Mouse (Mus musculus) regulatory T cell (primary cell): ENCODE measurements at regions not wholly inside any gene's neighbourhood (a gene's known extent, or its start where the extent isn't known, plus 50 kb on each side); places are given as distances from the start of the nearest gene placed in this dataset.
"Not testable (repeated sequence)": the region's sequence is repeated elsewhere in the genome, so short reads cannot be mapped to it uniquely, and the experiment has no call there.

Experiments used
- in situ Hi-C: fragments of 300-600 bp; cut with MboI, MseI; formaldehyde crosslinking; loops from one replicate; pipeline ENCODE4 v1.15.1; 2025; ENCODE audit warnings: high pct_unique_total_duplicates

DNA sequence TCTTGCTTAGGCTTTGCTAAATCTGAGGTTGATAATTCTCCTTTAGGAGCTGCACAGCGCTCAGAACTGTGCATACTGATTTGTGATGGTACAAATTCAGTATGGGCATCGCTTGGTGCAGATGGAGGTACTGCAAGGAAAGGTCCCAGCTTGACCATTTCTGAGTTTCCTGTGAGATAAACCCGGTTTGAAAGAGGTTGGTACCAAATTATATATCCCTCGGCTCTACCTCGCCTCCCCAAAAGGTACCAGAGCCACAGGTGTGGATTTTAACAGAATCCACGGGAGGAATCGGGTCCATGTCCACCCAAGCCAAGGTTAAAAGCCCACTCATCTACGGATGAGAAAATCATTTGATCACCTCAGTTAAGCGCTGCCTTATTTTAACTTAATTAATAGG is 172.5 kb upstream of the Zfp808 start:
- in situ Hi-C loops = not testable (repeated sequence)

DNA sequence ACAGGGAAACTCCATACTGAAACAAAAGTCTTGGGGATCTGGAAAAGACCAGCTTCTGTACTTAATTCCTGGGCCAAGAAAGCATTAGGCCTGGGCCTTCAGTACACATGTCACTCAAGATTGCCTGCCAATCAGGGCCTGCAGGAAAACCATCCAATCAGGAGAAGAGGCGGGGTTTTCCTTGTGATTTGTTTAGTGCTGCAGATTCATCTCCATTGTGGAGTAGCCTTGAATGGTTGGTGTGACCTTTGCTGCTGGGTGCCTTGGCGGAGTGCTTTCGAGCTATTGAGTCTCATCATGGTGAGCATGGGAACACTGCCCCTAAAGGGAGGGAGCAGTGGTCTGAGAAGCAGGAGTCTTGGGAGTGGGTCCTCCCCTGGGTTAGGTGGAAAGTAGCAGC is 150.8 kb upstream of the Zfp808 start:
- in situ Hi-C loops = not testable (repeated sequence)

DNA sequence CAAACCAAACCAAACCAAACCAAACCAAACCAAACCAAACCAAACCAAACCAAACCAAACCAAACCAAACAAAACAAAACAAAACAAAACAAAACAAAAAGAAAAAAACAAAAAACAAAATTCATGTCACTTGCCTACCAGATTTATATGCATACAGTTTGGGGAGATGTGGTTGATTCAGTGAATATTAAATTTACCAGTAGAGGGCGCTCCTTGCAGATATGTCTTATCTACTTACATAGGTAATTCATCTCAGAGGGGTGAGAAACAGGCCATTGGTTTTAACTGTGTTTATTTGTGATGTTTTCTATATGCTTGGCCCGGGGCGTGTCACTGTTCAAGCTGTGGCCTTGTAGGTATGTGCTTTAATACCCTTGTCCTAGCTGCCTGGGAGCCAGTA is 133.2 kb upstream of the Zfp808 start:
- in situ Hi-C loops = not testable (repeated sequence)

DNA sequence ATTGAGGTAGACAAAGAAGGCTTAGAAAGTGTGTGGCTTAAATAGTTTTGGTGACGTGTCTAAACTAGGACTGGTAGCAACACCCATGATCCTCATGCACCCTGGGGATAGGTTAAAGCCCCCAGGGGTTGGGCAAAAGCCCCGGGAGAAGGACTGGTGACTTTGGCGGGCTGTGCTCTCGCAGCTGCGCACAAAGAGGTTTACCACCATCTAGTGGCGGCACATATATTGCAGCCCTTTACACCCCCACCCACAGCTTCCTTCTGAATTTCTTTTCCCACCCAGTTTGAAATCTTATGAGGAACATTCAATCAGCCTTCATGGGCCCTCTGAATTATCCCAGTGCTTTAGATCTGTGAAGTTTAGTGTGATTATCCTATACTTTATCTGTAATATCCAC is 130.9 kb upstream of the Zfp808 start:
- in situ Hi-C loops = not testable (repeated sequence)

DNA sequence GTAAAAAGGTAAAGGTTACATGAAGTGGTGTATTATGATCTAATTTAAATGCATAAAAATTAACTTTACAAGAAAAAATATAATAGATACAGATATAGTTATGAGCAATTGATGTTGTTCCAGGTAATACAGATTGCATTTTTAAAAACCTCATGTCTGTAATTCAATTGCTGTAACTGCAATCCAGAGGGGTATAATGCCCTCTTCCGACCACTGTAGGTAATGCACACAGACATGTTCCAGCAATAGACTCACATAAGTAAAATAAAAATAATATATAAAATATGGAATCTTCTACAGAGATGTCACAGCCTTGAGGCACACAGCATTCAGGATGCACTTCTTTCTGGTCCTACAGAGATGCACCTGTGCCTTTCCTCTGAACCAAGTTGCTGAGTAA is 122.4 kb upstream of the Zfp808 start:
- in situ Hi-C loops = not testable (repeated sequence)

DNA sequence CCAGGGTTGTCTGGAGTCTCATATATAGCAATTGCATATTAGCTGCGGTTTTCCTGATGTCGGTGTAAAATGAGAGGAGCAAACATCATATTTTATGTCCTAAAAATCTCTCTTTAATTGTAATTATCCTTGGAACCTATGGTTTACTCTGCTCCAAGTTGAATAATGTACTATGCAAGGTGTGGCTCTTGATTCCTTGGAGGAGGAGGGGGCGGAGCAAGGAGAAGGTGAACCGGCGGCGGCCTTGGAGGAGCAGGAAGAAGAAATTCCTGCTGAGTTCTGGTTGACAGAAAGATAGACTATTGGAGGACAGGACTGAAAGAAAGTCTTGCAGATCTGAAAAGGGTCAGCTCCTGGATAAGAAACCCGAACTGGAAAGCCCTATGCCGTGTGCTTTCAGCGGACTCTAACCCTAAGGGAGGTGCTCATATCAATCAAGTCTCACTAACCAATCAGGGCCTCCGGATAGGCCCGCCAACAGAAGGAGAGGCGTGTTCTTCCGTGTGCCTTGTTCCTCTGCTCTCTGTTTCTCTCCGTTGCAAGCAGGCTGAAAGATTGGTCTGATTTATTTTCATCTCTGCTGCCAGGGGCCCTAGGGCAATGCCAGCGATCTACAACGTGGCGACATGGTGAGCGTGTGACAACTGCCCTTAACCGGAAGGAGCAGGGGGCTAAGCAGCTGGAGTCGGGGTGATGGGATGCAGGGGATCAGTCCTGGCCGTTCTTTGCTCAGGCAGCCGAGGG is 114.1 kb upstream of the Zfp808 start:
- in situ Hi-C loops = loop anchor here (5.0 kb wide), 1 partner anchor 208 kb away; no protein-coding TSS in a partner anchor

DNA sequence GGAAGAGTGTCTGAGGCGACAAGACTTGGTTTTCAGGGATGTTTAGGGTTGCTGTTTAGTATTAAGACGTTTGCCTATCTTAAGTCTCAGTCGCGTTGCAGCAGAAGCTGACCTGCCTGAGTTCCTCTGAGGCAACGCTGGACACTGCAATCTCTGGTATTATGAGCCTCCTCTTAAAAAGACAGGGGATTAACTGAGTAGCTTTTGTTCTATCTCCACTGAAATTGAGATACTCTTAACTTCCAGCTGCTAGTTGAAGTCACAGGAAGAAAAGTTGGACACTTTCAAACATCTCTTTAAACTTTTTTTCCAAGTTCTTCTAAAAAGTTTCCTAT is 113.6 kb upstream of the Zfp808 start:
- in situ Hi-C loops = loop anchor here (5.0 kb wide), 1 partner anchor 209 kb away; no protein-coding TSS in a partner anchor

DNA sequence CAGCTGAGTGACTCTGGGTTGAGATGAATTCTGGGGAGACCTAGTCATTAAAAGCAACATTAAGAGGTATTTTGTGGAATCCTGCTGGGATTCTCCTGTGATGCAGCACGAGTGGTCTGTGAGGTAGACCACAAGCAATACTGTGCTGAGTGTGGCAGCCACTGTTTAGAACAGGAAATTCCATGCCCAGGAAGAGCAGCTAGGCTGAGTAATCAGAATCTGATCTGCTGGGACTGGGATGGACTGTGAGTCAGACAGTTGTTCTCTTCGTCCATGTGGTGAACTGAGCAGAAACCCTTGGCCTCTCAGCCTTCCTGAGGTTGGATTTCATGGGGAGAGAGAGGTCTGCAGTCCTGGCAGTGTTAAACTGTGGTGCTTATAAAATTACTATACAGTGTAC is 92.0 kb upstream of the Zfp808 start:
- in situ Hi-C loops = not testable (repeated sequence)

DNA sequence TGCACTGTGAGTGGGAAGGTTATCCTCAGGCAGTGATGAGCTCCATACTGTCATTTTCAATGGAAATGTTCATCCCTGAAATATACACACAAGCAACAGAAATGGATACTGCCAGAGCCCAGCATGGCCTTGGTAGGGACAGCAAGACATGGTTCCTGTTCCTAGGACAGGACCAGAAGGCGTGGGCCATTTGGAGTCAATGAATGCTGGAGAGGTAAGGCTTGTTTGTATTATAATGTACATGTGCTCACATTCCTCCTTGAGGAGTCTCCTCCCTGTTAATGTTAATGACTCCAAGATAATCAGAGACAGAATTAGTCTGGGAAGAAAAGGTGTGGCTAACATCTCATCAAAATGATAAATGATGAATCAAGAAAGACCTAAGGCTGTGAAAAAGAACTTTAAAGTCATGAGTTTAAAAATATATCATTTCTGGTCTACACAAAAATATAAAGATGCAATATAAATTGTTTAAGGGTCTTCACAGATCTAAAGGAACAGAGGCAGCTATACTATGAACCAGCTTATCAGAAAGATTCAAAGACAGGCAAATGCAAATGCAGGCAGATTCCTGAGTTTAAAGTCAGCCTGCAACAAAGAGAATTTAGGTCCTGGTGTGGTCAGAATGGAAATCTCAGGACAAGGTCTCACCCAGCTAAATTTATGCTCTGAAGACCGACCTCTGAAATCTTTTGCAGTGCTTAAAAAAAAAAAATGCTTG is 51.6 kb upstream of the Zfp808 start:
- in situ Hi-C loops = not testable (repeated sequence)

DNA sequence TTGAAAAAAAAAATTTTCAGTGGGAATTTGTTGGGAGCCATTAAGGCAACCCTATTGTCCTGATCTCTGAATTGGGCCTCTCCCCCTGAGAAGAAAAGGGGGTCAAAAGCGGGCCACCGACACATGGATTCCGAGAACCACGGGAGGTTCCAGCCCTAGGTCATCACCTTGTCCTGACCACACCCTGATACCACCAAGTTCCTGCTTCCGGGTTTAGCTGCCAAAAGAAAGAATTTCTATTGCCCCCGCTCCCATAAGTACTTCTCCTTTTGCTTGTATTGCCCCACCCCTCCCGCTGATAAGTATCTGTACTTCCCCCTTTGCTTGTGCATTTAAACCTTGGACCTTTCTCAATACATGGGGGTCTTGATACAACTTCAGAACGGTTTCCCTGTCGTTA is 50.8 kb upstream of the Zfp808 start:
- in situ Hi-C loops = not testable (repeated sequence)
